13 mouse cellular contexts compared by ENCODE assay signal in the genomic region with DNA sequence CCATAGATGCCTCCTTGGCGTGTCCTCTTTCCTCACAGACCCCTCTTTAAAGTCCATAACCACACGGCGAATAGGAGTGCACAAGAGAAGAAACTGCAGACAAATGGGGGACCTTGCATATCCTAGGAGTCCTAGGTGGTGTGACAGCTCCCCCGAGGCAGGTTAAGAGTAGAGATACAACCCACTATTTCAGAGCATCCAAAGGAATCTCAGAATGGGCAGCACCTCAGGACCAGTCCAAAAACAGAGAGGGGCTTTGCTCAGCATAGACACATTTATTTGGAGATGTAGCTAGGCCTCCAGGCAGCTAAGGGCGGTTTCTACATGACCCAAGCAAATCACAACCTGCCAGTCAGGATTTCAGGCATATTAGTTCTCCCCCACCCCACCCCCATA. TPM values are rescaled to one million over a fixed set of nuclear protein-coding genes. Genes with fewer than 3 reads are reported as not detected.
DNase-seq lines count a peak whose midpoint lies in the region; ATAC-seq and TF ChIP-seq lines count a peak whose summit lies in the region.
"Had no signal": no experiment of that assay in that cellular context is flagged by ENCODE, and none has a peak within 500 bp of the region (broad histone marks: within the 10 kb centered on the region; RNA-seq: fewer than 3 reads in every experiment).

No protein-coding gene starts in this region.

- no peak for TF ChIP-seq EP300 in heart, adult 2 months (IDR thresholded peaks at IDR 0.05; ENCODE audit: insufficient read depth, low read depth, low read length)
- no peak for TF ChIP-seq EP300 in lung, postnatal 0 days (IDR thresholded peaks at IDR 0.05)

- H3K27me3 ChIP-seq in heart, embryonic 13.5 days (replicated peaks): peaks cover 12% of the 10 kb centered on the region
- H3K27me3 ChIP-seq in heart, adult 2 months (ENCODE audit: control insufficient read depth, insufficient read depth, low read length): peaks cover 2% of the 10 kb centered on the region; the same call in 1 of the 2 replicates
- H3K27me3 ChIP-seq in lung, embryonic 15.5 days: peaks cover 31% of the 10 kb centered on the region
- no peaks in the 10 kb centered on the region for H3K27me3 ChIP-seq in lung, postnatal 0 days (replicated peaks; ENCODE audit: insufficient read depth, low read length)
- peaks cover 33% of the 10 kb centered on the region for H3K27me3 ChIP-seq in embryonic facial prominence, embryonic 13.5 days
- peaks cover 23% of the 10 kb centered on the region for H3K27me3 ChIP-seq in limb, embryonic 13.5 days

- no peak for ATAC-seq in heart, embryonic 13.5 days (ENCODE audit: extremely low read depth, insufficient number of reproducible peaks, low FRiP score, low TSS enrichment)
- ATAC-seq in lung, embryonic 15.5 days (ENCODE audit: borderline replicate concordance, extremely low read depth, low FRiP score, low TSS enrichment): no peak
- ATAC-seq in lung, postnatal 0 days: no peak
- ATAC-seq in embryonic facial prominence, embryonic 13.5 days (ENCODE audit: insufficient number of reproducible peaks, insufficient read depth, low FRiP score, low TSS enrichment, low read depth): no peak
- ATAC-seq in limb, embryonic 13.5 days (ENCODE audit: low FRiP score, low read depth): no peak
- ATAC-seq in megakaryocyte-erythroid progenitor cell, adult 5-6 weeks (replicated peaks; ENCODE audit: low FRiP score, low TSS enrichment, poor library complexity, severe bottlenecking): no peak
- ATAC-seq in granulocyte monocyte progenitor cell, adult 5-6 weeks (replicated peaks; ENCODE audit: poor library complexity, severe bottlenecking): no peak
- ATAC-seq: CD4-positive, CD25-positive, alpha-beta regulatory T cell, adult 4 months; inflammation-experienced regulatory T-cells, adult 6 months had no signal

- WGBS in heart, embryonic 13.5 days: 38% methylated on average over 5 of the region's 5 CpGs
- WGBS in heart, adult 2 months: 76% methylated on average over 5 of the region's 5 CpGs
- 29% methylated on average over 5 of the region's 5 CpGs for WGBS in lung, embryonic 15.5 days
- 49% methylated on average over 5 of the region's 5 CpGs for WGBS in lung, postnatal 0 days
- WGBS in embryonic facial prominence, embryonic 13.5 days: 16% methylated on average over 5 of the region's 5 CpGs
- 42% methylated on average over 5 of the region's 5 CpGs for WGBS in limb, embryonic 13.5 days

- no peaks in the 10 kb centered on the region for H3K79me2 ChIP-seq in heart, adult 2 months (replicated peaks; ENCODE audit: control insufficient read depth, insufficient read depth, low read length)

- H3K9ac ChIP-seq in heart, embryonic 13.5 days: peak overlapping the region; percentile 84
- no peak overlapping the region for H3K9ac ChIP-seq in heart, adult 2 months (ENCODE audit: low read depth, low read length)
- no peak overlapping the region for H3K9ac ChIP-seq in lung, embryonic 15.5 days
- no peak overlapping the region for H3K9ac ChIP-seq in lung, postnatal 0 days (replicated peaks; ENCODE audit: low read depth)
- H3K9ac ChIP-seq in embryonic facial prominence, embryonic 13.5 days: no peak overlapping the region
- H3K9ac ChIP-seq in limb, embryonic 13.5 days: no peak overlapping the region

- TF ChIP-seq POLR2A in heart, adult 2 months (IDR thresholded peaks at IDR 0.05; ENCODE audit: insufficient read depth, low read depth, low read length): no peak

- 0 out of 2 replicates have a peak overlapping the region, but pooled peaks have one; percentile 2 for H3K27ac ChIP-seq in heart, embryonic 13.5 days (replicated peaks)
- no peak overlapping the region for H3K27ac ChIP-seq in heart, adult 2 months
- 0 out of 2 replicates have a peak overlapping the region, but pooled peaks have one; percentile 5 for H3K27ac ChIP-seq in lung, embryonic 15.5 days
- no peak overlapping the region for H3K27ac ChIP-seq in lung, postnatal 0 days (ENCODE audit: low read length)
- no peak overlapping the region for H3K27ac ChIP-seq in embryonic facial prominence, embryonic 13.5 days
- no peak overlapping the region for H3K27ac ChIP-seq in limb, embryonic 13.5 days

- H3K4me3 ChIP-seq in heart, embryonic 13.5 days: peak overlapping the region; percentile 68
- no peak overlapping the region for H3K4me3 ChIP-seq in heart, adult 2 months
- peak overlapping the region; percentile 52 for H3K4me3 ChIP-seq in lung, embryonic 15.5 days
- no peak overlapping the region for H3K4me3 ChIP-seq in lung, postnatal 0 days (ENCODE audit: low read depth, low read length)
- H3K4me3 ChIP-seq in embryonic facial prominence, embryonic 13.5 days: 0 out of 2 replicates have a peak overlapping the region, but pooled peaks have one; percentile 54
- peak overlapping the region; percentile 56; the same call in 1 of the 2 replicates for H3K4me3 ChIP-seq in limb, embryonic 13.5 days

- H3K9me3 ChIP-seq in heart, embryonic 13.5 days: no peaks in the 10 kb centered on the region
- no peaks in the 10 kb centered on the region for H3K9me3 ChIP-seq in lung, embryonic 15.5 days
- H3K9me3 ChIP-seq in lung, postnatal 0 days (ENCODE audit: low read length): no peaks in the 10 kb centered on the region
- H3K9me3 ChIP-seq in embryonic facial prominence, embryonic 13.5 days: no peaks in the 10 kb centered on the region
- H3K9me3 ChIP-seq in limb, embryonic 13.5 days: no peaks in the 10 kb centered on the region

- DNase-seq in heart, adult 2 months: no peak
- DNase-seq in lung, postnatal 0 days (ENCODE audit: low spot score): no peak
- DNase-seq: cerebellum, postnatal 25 days; lung, postnatal 14 days; thymus, adult 18-20 months had no signal

- H3K4me2 ChIP-seq in heart, embryonic 13.5 days: peak overlapping the region; percentile 91
- peak overlapping the region; percentile 86 for H3K4me2 ChIP-seq in lung, embryonic 15.5 days
- H3K4me2 ChIP-seq in lung, postnatal 0 days (replicated peaks; ENCODE audit: low read depth, low read length): no peak overlapping the region
- peak overlapping the region; percentile 97 for H3K4me2 ChIP-seq in embryonic facial prominence, embryonic 13.5 days
- peak overlapping the region; percentile 98 for H3K4me2 ChIP-seq in limb, embryonic 13.5 days (replicated peaks)

- intact Hi-C loops in heart, adult 2 months (cut with DNase I): loop anchor here (5.0 kb wide), 1 partner anchor 38 kb away; no protein-coding TSS in a partner anchor

- H3K36me3 ChIP-seq in heart, embryonic 13.5 days: peaks cover 3% of the 10 kb centered on the region; the same call in 1 of the 2 replicates
- no peaks in the 10 kb centered on the region for H3K36me3 ChIP-seq in heart, adult 2 months (ENCODE audit: control insufficient read depth, insufficient read depth, low read length)
- H3K36me3 ChIP-seq in lung, embryonic 15.5 days: no peaks in the 10 kb centered on the region
- H3K36me3 ChIP-seq in lung, postnatal 0 days (ENCODE audit: insufficient read depth, low read length): no peaks in the 10 kb centered on the region
- H3K36me3 ChIP-seq in embryonic facial prominence, embryonic 13.5 days: no peaks in the 10 kb centered on the region
- H3K36me3 ChIP-seq in limb, embryonic 13.5 days: no peaks in the 10 kb centered on the region

- no peak for TF ChIP-seq CTCF in heart, adult 2 months (IDR thresholded peaks at IDR 0.05)
- TF ChIP-seq CTCF in lung, postnatal 0 days (IDR thresholded peaks at IDR 0.05): no peak

- peaks cover 65% of the 10 kb centered on the region for H3K4me1 ChIP-seq in heart, embryonic 13.5 days
- H3K4me1 ChIP-seq in heart, adult 2 months (ENCODE audit: control insufficient read depth, insufficient read depth, low read length): no peaks in the 10 kb centered on the region
- H3K4me1 ChIP-seq in lung, embryonic 15.5 days: peaks cover 47% of the 10 kb centered on the region
- peaks cover 13% of the 10 kb centered on the region; the same call in 1 of the 2 replicates for H3K4me1 ChIP-seq in lung, postnatal 0 days (ENCODE audit: insufficient read depth, low read depth, low read length)
- H3K4me1 ChIP-seq in embryonic facial prominence, embryonic 13.5 days: peaks cover 58% of the 10 kb centered on the region
- peaks cover 46% of the 10 kb centered on the region for H3K4me1 ChIP-seq in limb, embryonic 13.5 days

RNA-seq across cellular contexts. Expression of a gene that starts 2.3 kb away (rescaled TPM):
- 143 and 155 TPM in 2 replicates for polyA plus RNA-seq in heart, embryonic 13.5 days (2015; fragmentation: Nextera tagmentation; extraction: Ambion mirVana)
- 1 to 10 TPM; 9.3 to 9.8 TPM for total RNA-seq in heart, adult 2 months (2021)
- 12.9 and 13.1 TPM in 2 replicates for polyA plus RNA-seq in heart, adult 2 months (2012; rRNA removed)
- 263 and 283 TPM in 2 replicates for polyA plus RNA-seq in lung, embryonic 15.5 days (2015; fragmentation: Nextera tagmentation; extraction: Ambion mirVana)
- 30.0 and 33.2 TPM in 2 replicates for polyA plus RNA-seq in lung, postnatal 0 days (2015; fragmentation: Nextera tagmentation; extraction: Ambion mirVana)
- polyA plus RNA-seq in embryonic facial prominence, embryonic 13.5 days (2015; fragmentation: Nextera tagmentation; extraction: Ambion mirVana): 83.9 and 86.3 TPM in 2 replicates
- 79.0 and 87.8 TPM in 2 replicates for polyA plus RNA-seq in limb, embryonic 13.5 days (2015; fragmentation: Nextera tagmentation; extraction: Ambion mirVana)
- 0.37 TPM in 1 of 2 replicates, not detected in the other for total RNA-seq in megakaryocyte-erythroid progenitor cell, adult 5-6 weeks (2014; fragmentation: Nextera tagmentation)
- total RNA-seq in megakaryocyte-erythroid progenitor cell, adult 5-6 weeks (2017): 0.15 TPM in 1 of 2 replicates, not detected in the other
- not detected in 2 replicates for total RNA-seq in granulocyte monocyte progenitor cell, adult 5-6 weeks (2014; fragmentation: Nextera tagmentation)
- total RNA-seq in granulocyte monocyte progenitor cell, adult 5-6 weeks (2017): 0.05 TPM in 1 of 2 replicates, not detected in the other

Comparison
In these comparisons a context has a peak if more than half of its experiments do, and no peak if none do; other contexts are left out.
1. H3K27ac ChIP-seq: peak in heart, embryonic 13.5 days (single experiment) and lung, embryonic 15.5 days (single experiment); none in heart, adult 2 months (single experiment), lung, postnatal 0 days (single experiment), embryonic facial prominence, embryonic 13.5 days (single experiment) and limb, embryonic 13.5 days (single experiment).
2. H3K4me3 ChIP-seq: peak in heart, embryonic 13.5 days (single experiment), lung, embryonic 15.5 days (single experiment), embryonic facial prominence, embryonic 13.5 days (single experiment) and limb, embryonic 13.5 days (single experiment); none in heart, adult 2 months (single experiment) and lung, postnatal 0 days (single experiment).